Mouse (Mus musculus): ENCODE data around the gene Wdr5b. TPM values are rescaled to one million over a fixed set of nuclear protein-coding genes. Genes with fewer than 3 reads are reported as not detected.
"Not testable (repeated sequence)": the region's sequence is repeated elsewhere in the genome, so short reads cannot be mapped to it uniquely, and the experiment has no call there.

The Wdr5b gene
- polyA plus RNA-seq, 1 experiment from 2014 or later = 5.4 TPM

DNA sequence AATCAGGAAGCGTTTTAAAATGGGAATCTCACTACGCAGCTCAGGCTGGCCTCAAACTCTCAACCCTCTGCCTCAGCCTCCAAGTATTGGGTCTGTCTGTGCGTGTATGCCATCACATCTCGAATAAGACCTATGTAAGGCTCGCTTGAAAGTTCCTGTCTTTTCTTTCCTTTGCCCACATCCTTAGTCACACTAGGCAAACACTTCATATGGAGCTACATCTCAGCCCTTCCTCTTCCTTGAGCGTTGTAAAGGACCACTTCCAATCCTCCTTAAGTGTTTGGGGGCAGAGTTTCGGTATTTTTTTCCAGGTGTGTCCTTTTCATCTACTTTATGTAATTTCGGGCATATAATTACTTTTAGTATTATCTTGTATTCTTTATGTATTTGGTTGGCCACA is 13.9 kb downstream of the Wdr5b start:
- Histone ChIP-seq H3K4me1 (peaks cover 45% of the 10 kb centered on the region), H3K36me3 (peaks cover 44% of the 10 kb centered on the region), H3K27ac (no peak overlapping the region), H3K27me3 (ENCODE audit: insufficient read depth, poor library complexity, severe bottlenecking) (no peaks in the 10 kb centered on the region), H3K9me3 (no peaks in the 10 kb centered on the region), H3K4me3 (no peak overlapping the region)
- no peak for DNase-seq (ENCODE audit: low spot score)
- 92% methylated on average over 8 of the region's 8 CpGs for WGBS

DNA sequence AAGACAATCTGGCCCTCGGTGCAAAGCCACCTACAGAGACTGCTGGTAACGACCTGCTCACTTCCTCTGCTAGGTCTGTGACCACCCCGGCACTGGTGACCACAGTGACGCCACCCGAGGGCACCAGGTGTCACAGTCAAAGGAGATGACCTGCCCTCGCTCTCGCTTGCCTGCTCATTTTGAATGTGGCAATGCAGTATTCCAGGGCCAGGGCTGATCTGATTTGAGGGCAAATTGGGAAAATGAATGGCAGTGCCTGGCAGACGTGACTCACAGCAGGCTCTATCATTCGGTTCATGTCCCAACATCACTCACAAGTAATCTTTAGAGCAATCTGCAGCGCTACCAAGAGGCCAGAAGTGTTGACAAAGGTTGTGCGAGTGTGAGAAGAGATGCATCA is 15.4 kb downstream of the Wdr5b start:
- peak overlapping the region; percentile 56; the same call in 1 of the 2 replicates for H3K27ac ChIP-seq
- H3K36me3 ChIP-seq = peaks cover 37% of the 10 kb centered on the region
- 84% methylated on average over 11 of the region's 11 CpGs for WGBS

DNA sequence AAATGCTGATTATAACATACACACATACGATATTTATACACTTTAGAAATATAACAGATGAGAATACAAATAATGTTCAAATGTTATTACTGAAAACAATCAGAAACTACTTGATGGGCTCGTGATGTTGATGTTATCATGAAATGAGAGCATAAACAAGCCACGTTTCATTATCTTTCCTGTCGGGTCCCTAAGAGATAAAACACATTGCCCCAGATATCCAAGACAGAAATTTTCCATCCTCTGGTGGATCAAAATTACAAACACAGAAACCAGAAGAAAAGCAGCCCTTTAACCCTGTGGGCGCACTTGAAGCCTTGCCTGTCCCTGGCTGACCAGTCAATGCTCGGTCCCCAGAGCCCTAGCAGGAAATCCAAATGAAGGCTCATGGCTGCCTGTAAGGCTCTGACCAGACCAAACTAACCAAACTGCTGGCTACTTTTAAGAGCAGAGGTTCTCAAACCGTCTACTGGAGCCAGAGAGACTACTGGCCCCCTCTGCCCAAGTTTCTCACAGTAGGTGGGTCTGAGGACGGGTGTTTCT is 17.0 kb downstream of the Wdr5b start:
- no peaks in the 10 kb centered on the region for H3K27me3 ChIP-seq (ENCODE audit: insufficient read depth, poor library complexity, severe bottlenecking)
- peak overlapping the region; percentile 47; the same call in 1 of the 2 replicates for H3K27ac ChIP-seq
- peaks cover 29% of the 10 kb centered on the region for H3K36me3 ChIP-seq
- H3K4me3 ChIP-seq = no peak overlapping the region
- WGBS = 47% methylated on average over 8 of the region's 8 CpGs
- no peak for DNase-seq (ENCODE audit: low spot score)
- peaks cover 43% of the 10 kb centered on the region for H3K4me1 ChIP-seq
- no peaks in the 10 kb centered on the region for H3K9me3 ChIP-seq

More for the DNA sequence above, 15.4 kb downstream of the Wdr5b start:
- H3K4me1 ChIP-seq = peaks cover 45% of the 10 kb centered on the region
- H3K4me3 ChIP-seq = no peak overlapping the region
- no peaks in the 10 kb centered on the region for H3K27me3 ChIP-seq (ENCODE audit: insufficient read depth, poor library complexity, severe bottlenecking)
- H3K9me3 ChIP-seq = no peaks in the 10 kb centered on the region
- no peak for DNase-seq (ENCODE audit: low spot score)

DNA sequence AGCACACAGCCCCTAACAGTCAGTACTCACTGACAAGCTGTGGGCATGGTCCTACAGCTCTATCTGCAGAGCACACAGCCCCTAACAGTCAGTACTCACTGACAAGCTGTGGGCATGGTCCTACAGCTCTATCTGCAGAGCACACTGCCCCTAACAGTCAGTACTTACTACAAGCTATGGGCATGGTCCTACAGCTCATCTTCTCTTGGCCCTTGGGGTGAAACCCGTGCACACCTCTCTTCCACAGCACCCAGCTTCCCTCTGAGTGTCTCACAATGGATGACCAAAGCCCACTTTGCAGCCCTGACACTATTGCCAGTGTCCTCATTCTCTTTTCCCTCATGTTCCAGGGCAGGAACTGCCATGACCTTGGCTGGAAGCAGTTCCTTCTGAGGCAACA is 21.5 kb downstream of the Wdr5b start:
- H3K27me3 ChIP-seq (ENCODE audit: insufficient read depth, poor library complexity, severe bottlenecking); H3K9me3 ChIP-seq; H3K4me3 ChIP-seq; DNase-seq (ENCODE audit: low spot score); H3K27ac ChIP-seq: not testable (repeated sequence)
- Histone ChIP-seq H3K4me1 (peaks cover 44% of the 10 kb centered on the region), H3K36me3 (peaks cover 16% of the 10 kb centered on the region)
- 83% methylated on average over 1 of the region's 1 CpGs for WGBS

DNA sequence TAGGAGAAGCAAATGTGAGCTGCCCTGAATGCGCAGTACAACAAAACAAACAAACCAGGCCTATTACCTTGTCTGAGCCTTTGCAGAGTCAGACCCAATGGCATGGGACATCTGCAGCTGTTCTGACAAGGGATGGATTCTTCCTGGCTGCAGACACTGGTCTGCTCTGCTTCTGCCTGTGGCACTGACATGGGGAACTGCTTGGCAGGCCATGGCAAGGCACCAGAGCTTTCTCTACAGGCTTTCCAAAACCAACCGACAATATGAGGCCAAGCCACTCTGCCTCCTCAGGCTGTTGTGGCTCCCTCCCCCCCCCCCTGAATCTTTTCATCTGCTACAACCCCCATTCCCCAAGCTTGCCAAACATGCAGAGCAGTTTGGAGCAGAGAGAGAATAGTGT is 22.3 kb downstream of the Wdr5b start:
- Histone ChIP-seq H3K4me1 (peaks cover 47% of the 10 kb centered on the region), H3K27ac (peak overlapping the region; percentile 69; the same call in 1 of the 2 replicates)
- WGBS = 62% methylated on average over 2 of the region's 2 CpGs

DNA sequence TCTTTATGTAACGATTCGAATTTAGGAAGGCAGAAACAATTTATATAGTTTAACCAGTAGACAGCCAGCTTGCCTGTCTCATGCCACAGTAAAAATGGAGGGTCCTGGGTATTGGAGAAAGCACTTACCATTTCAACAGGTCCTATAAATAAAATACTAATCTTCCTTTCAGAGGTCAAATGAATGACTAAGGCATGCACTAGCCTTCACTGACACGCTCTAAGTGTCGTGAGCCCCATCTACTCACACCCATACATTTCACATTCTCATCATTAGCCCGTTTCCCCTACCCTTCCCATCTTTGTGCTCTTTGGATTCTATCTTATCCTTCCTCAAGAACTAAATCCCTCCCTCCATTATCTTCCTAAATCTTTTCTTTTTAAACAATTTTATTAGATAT is 23.9 kb downstream of the Wdr5b start:
- no peak for DNase-seq (ENCODE audit: low spot score)
- no peaks in the 10 kb centered on the region for H3K27me3 ChIP-seq (ENCODE audit: insufficient read depth, poor library complexity, severe bottlenecking)
- peak overlapping the region; percentile 62; the same call in 1 of the 2 replicates for H3K27ac ChIP-seq
- H3K4me3 ChIP-seq = no peak overlapping the region
- WGBS = 63% methylated on average over 5 of the region's 5 CpGs
- peaks cover 51% of the 10 kb centered on the region for H3K4me1 ChIP-seq
- peaks cover 22% of the 10 kb centered on the region for H3K36me3 ChIP-seq
- H3K9me3 ChIP-seq = no peaks in the 10 kb centered on the region

More for the DNA sequence above, 22.3 kb downstream of the Wdr5b start:
- H3K36me3 ChIP-seq = peaks cover 16% of the 10 kb centered on the region
- no peaks in the 10 kb centered on the region for H3K9me3 ChIP-seq
- no peak overlapping the region for H3K4me3 ChIP-seq
- H3K27me3 ChIP-seq (ENCODE audit: insufficient read depth, poor library complexity, severe bottlenecking) = no peaks in the 10 kb centered on the region
- DNase-seq (ENCODE audit: low spot score) = no peak

DNA sequence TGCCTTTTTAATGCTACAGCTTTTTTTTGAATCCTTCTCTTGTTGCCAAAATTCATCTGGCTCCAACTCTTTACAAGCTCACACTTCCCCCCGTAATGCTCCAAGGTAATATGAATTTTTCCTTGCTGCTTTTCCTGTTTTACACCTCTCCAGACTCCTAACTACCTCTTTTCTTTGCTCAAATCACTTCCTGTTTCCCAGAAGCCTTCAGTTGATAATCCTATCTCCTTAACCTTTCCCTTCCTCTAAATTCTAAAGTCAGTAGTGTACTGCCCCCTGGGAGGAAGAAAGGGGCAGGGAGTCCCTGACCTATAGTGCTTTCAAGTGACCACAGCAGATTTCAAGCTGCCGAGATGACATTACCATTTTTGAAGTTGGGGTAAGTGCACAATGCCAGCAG is 26.7 kb downstream of the Wdr5b start:
- no peak overlapping the region for H3K4me3 ChIP-seq
- WGBS = 53% methylated on average over 2 of the region's 2 CpGs

DNA sequence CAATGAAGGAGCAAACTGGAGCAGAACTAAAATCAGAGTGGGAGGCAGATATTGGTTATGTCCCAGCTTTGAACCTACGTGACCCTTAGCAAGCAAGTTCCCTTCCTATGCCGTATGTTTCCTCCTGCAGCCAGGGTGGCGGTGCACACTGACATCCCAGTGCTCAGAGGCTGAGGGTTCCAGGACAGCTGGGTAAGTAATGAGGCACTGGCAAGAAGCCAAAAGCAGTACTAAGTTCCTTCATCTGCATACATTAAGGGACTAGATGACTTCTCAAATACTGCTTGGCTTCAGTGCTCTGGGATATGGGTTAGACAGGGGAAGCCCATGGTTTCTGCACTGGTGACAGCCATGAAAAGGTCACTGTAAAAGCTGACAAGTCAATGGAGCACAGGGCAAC is 27.4 kb downstream of the Wdr5b start:
- peaks cover 54% of the 10 kb centered on the region for H3K4me1 ChIP-seq
- no peak for DNase-seq (ENCODE audit: low spot score)
- peaks cover 14% of the 10 kb centered on the region for H3K36me3 ChIP-seq
- no peaks in the 10 kb centered on the region for H3K9me3 ChIP-seq
- no peak overlapping the region for H3K27ac ChIP-seq
- 71% methylated on average over 3 of the region's 3 CpGs for WGBS
- no peaks in the 10 kb centered on the region for H3K27me3 ChIP-seq (ENCODE audit: insufficient read depth, poor library complexity, severe bottlenecking)
- H3K4me3 ChIP-seq = peak overlapping the region; percentile 86; the same call in 1 of the 2 replicates

More for the DNA sequence above, 26.7 kb downstream of the Wdr5b start:
- no peak for DNase-seq (ENCODE audit: low spot score)
- Histone ChIP-seq H3K27me3 (ENCODE audit: insufficient read depth, poor library complexity, severe bottlenecking) (no peaks in the 10 kb centered on the region), H3K27ac (no peak overlapping the region), H3K9me3 (no peaks in the 10 kb centered on the region), H3K36me3 (peaks cover 14% of the 10 kb centered on the region), H3K4me1 (peaks cover 53% of the 10 kb centered on the region)

DNA sequence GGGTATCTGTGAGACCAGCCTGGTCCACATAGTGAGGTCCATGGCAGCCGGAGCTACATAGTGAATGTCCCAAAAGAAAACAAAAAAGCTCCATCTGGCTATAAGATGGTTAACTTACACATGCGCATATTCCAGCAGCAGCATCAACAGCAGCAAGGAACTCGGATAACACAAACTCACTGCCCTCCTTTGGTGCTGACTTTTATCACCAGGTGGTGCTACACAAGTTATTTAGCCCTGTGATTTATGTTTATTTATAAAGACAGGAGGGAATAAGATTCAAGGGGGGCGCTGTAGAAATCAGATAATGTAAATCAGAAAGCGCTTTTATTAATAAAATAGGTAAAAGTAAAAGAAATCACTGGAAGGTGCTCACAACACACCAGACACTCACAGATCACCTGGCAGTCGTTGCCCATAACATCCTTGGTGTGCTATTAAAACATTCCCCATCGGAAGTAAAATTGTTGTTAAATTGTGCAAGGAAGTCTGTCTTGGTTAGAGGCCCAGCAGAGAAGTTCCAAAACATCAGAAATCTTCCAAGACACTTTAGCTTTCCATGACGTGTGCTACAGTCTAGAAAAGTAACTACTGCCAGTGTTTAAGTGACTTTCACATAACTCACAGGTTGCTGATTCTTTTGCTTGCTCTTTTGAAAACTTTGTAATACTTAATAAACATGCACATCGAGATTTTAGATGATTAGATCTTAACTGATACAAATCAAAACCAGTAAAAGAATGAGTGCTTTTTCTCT is 29.0 kb downstream of the Wdr5b start:
- Histone ChIP-seq H3K36me3 (peaks cover 14% of the 10 kb centered on the region), H3K4me3 (peak overlapping the region; percentile 86), H3K4me1 (peaks cover 40% of the 10 kb centered on the region), H3K27me3 (ENCODE audit: insufficient read depth, poor library complexity, severe bottlenecking) (no peaks in the 10 kb centered on the region), H3K9me3 (no peaks in the 10 kb centered on the region), H3K27ac (peak overlapping the region; percentile 95)
- no peak for DNase-seq (ENCODE audit: low spot score)
- 36% methylated on average over 9 of the region's 9 CpGs for WGBS

DNA sequence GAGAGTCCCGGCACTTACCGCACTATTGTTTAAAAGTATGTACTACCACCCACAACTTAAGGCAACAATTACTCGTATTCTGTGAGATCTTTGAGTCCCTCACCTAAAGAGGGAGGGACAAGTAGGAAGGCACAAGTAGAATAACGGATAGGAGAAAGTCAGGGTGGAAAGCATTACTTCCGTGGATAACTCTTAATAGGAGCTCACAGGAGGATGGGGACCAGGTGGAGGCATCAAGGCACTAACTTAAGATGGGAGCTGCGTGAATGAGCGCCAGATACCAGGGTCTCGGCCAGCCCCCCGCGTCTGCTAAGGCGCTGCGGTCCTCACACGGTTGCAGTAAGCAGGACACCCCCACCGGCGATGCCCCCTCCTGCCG is 30.1 kb downstream of the Wdr5b start:
- no peaks in the 10 kb centered on the region for H3K27me3 ChIP-seq (ENCODE audit: insufficient read depth, poor library complexity, severe bottlenecking)
- under 1% methylated on average over 16 of the region's 16 CpGs for WGBS
- peaks cover 32% of the 10 kb centered on the region for H3K4me1 ChIP-seq
- no peaks in the 10 kb centered on the region for H3K9me3 ChIP-seq
- peaks cover 14% of the 10 kb centered on the region for H3K36me3 ChIP-seq
- H3K4me3 ChIP-seq = peak overlapping the region; percentile 86
- no peak for DNase-seq (ENCODE audit: low spot score)
- H3K27ac ChIP-seq = peak overlapping the region; percentile 95

DNA sequence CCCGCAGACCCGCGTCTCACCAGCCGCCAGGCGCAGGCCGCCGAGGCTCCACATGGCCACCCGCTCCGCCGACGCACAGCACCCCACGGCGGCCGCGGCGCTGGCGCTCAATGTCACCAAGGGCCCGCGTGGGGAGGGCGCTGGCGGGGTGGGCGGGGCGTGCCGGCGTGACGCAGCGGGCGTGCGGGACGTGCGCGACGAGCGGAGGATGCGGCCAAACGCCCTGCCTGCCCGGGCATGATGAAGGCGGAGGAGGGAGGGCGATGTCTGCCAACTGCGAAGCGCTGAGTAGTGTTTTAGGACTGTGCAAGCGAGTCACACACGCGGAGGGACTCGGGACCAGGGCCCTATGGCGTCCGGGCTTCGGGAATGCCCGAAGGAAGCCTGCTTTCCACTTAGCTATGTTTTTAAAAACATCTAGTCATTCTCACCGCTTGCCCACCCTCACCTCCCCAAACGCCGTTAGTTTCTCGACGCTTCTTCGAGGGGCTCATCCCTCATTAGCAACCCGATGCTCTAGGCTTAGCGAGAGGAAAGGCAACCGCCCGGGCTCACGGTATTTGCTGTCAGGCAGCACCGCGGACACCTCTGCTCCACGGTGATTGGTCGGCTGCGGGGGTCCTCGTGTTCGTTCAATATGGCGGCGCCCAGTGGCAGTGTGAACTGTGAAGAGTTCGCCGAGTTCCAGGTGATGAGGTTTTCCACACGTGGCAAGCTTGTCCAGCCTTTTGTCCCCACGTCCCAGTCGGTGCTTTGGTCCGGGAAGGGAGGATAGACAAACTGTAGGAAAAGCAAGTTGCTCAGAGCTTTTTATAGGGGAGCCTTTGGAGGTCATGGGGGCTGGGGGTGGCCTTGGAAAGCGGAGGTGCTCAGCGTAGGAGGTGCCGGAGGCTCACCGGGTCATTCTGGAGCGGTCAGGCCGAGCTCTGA is 30.7 kb downstream of the Wdr5b start, which contains the start of the genes Fam162a and Ccdc58:
Fam162a (minus strand) TSS at position 145 of the 930 bp plus-strand sequence.
Ccdc58 (plus strand) TSS at position 236 of the 930 bp plus-strand sequence.
- WGBS = under 1% methylated on average over 76 of the region's 81 CpGs
- Histone ChIP-seq H3K4me1 (peaks cover 29% of the 10 kb centered on the region), H3K4me3 (peak within 1 kb of the TSS; percentile 86)

DNA sequence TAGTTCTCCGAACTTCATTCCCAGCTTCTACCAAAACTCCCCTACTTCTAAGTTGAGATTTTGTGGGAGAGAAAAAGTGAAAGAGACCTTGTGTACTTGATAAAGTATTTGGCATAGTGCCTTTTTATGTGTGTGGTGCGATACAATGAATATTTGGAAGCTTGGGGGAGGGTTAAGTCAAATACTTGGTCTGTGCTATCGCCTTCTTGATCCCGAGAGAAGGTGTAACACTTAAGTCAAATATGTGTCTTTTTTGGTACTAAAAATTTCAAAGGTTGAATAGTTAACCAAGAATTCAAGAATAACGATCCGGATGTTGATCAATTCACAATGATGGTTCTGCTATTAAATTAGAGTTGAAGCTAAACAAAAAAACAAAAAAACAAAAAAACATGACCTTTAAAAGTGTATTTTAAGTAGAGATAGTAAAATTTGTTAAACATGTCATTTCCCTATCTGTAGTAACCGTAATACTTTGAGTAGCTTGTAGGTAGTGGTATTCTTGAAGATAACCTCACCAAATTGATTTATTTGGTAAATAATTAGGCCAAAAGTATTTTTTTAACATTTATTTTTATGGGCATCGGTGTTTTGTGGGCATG is 31.5 kb downstream of the Wdr5b start:
- Histone ChIP-seq H3K4me3 (peak overlapping the region; percentile 86), H3K9me3 (no peaks in the 10 kb centered on the region), H3K27me3 (ENCODE audit: insufficient read depth, poor library complexity, severe bottlenecking) (no peaks in the 10 kb centered on the region), H3K36me3 (peaks cover 6% of the 10 kb centered on the region; the same call in 1 of the 2 replicates), H3K27ac (peak overlapping the region; percentile 95), H3K4me1 (peaks cover 29% of the 10 kb centered on the region)
- WGBS = 26% methylated on average over 8 of the region's 8 CpGs
- DNase-seq (ENCODE audit: low spot score) = no peak

More for the DNA sequence above, 30.7 kb downstream of the Wdr5b start, which contains the start of the genes Fam162a and Ccdc58:
- peak; percentile 96 for DNase-seq (ENCODE audit: low spot score)
- Histone ChIP-seq H3K36me3 (peaks cover 12% of the 10 kb centered on the region), H3K9me3 (no peaks in the 10 kb centered on the region), H3K27me3 (ENCODE audit: insufficient read depth, poor library complexity, severe bottlenecking) (no peaks in the 10 kb centered on the region), H3K27ac (peak within 1 kb of the TSS; percentile 95)
